Mouse (Mus musculus) bone marrow, adult 2 months (tissue): Measurements from ENCODE around the gene Olfr398. TPM values are rescaled to one million over a fixed set of nuclear protein-coding genes. Genes with fewer than 3 reads are reported as not detected.

Experiments
- H3K27ac ChIP-seq: fragments of 200-500 bp; 2 replicates; pipeline ENCODE4 v1.5.1; 2012; ENCODE audit warnings: low read depth, mild to moderate bottlenecking, control low read depth, inconsistent platforms, low read length; ENCODE audit not compliant: control insufficient read depth, poor library complexity, insufficient read depth
- H3K4me1 ChIP-seq: fragments of 200-500 bp; 2 replicates; pipeline ENCODE4 v1.6.1; 2011; ENCODE audit warnings: low read length; ENCODE audit not compliant: control insufficient read depth, insufficient read depth
- H3K4me3 ChIP-seq: fragments of 200-500 bp; replicated peaks from 2 replicates; pipeline ENCODE3; 2011; ENCODE audit warnings: mild to moderate bottlenecking, low read depth, low read length, control low read depth; ENCODE audit not compliant: control insufficient read depth
- CTCF ChIP-seq: fragments of 200-500 bp; IDR thresholded peaks from 2 replicates; pipeline ENCODE4 v1.5.1; 2011; ENCODE audit warnings: low read length, control low read depth; ENCODE audit not compliant: control insufficient read depth, insufficient read depth
- POLR2A ChIP-seq: fragments of 200-500 bp; IDR thresholded peaks from 2 replicates; pipeline ENCODE4 v1.6.1; 2011; ENCODE audit warnings: low read depth, mild to moderate bottlenecking, control low read depth, low read length, borderline replicate concordance; ENCODE audit not compliant: control insufficient read depth
- WGBS: fragments of 180-500 bp; shearing (Covaris S2); methylation state at CpG from one replicate; pipeline ENCODE4 v1.1.7; 2018; 5-methylcytosine and 5-hydroxymethylcytosine counted together
- polyA plus RNA-seq: library from polyadenylated mRNA; stranded (reverse); fragments of >200 nt; gene quantifications from 2 replicates; pipeline ENCODE4 v1.2.4, GENCODE M21; 2011; ENCODE audit warnings: low replicate concordance; ENCODE audit not compliant: missing spikeins, insufficient read depth, insufficient read length

The Olfr398 gene
- polyA plus RNA-seq: not detected in 2 replicates

- no peak within 1 kb of the TSS for H3K4me3 ChIP-seq
- no peaks in the 10 kb centered on the region for H3K4me1 ChIP-seq
- TF ChIP-seq CTCF (no peak), POLR2A (no peak)
- H3K27ac ChIP-seq: no peak within 1 kb of the TSS
Observed at GRCm38 (mm10) chr11:73990307-73990706, at the start of gene Olfr398. Olfr398 (minus strand) TSS chr11:73990407.

DNA sequence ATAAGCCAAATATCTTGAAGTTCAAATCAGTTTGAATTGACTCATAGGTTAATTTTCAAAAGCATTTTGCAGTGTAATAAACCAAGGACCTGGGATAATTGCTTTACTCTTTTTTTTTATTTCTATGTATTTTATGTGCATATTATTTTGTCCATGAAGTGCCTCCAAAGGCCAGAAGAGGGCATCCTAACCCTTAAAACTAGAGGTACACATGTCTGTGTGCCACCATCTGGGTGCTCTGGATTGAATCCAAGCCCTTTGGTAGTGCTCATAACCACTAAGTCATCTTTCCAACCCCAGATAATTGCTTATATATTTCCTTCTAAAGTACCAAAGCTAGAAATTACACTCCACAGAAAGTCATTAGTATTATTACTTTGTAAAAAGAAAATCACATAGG is 2.9 kb upstream of the Olfr398 start:
- TF ChIP-seq POLR2A (no peak), CTCF (no peak)
- Histone ChIP-seq H3K4me1 (no peaks in the 10 kb centered on the region), H3K27ac (no peak overlapping the region), H3K4me3 (no peak overlapping the region)

GRCm38 (mm10) chr11:73960517-73960916 is 29.7 kb downstream of the Olfr398 start, which contains the start of gene Olfr397:
Olfr397 (plus strand) TSS chr11:73960817.
- no peaks in the 10 kb centered on the region for H3K4me1 ChIP-seq
- H3K27ac ChIP-seq: no peak within 1 kb of the TSS
- 73% methylated on average over 1 of the region's 1 CpGs for WGBS
- no peak within 1 kb of the TSS for H3K4me3 ChIP-seq
- TF ChIP-seq POLR2A (no peak), CTCF (no peak)

DNA sequence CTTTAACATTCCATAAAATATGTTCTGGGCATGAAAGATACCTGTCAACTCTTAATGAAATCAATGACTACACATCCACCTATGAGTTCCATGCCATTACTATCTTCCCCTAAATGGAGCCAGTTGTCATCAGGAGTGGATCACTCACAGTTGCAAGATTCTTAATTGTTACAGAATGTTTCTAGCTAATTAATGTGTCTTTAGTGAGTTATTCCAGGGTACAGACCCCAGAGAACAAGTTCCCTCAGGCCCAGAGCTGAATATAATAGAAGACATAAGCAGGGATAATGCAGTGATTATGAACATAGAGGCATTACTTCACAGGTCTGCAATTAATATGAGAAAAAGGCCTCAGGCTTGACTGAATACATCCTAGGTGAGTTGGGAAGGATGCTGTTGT is 53.8 kb downstream of the Olfr398 start, which contains the start of gene Olfr23:
Gene Olfr23 (plus strand): TSS at position 301 of the 400 bp plus-strand sequence.
- no peak for TF ChIP-seq POLR2A
- TF ChIP-seq CTCF: no peak
- no peaks in the 10 kb centered on the region for H3K4me1 ChIP-seq
- H3K4me3 ChIP-seq: no peak within 1 kb of the TSS
- no peak within 1 kb of the TSS for H3K27ac ChIP-seq

Other genes starting within 250 kb of the Olfr398 start
- gene Olfr389, start 209.7 kb downstream of the Olfr398 start, polyA plus RNA-seq: not detected in 2 replicates
- 0.52 and 0.72 TPM in 2 replicates for gene Olfr390, start 207.4 kb downstream of the Olfr398 start, polyA plus RNA-seq
- not detected in 2 replicates for gene Olfr391-ps, start 187.4 kb downstream of the Olfr398 start, polyA plus RNA-seq
- gene Olfr392, start 173.4 kb downstream of the Olfr398 start, polyA plus RNA-seq: not detected in 2 replicates
- not detected in 2 replicates for gene Olfr393, start 139.0 kb downstream of the Olfr398 start, polyA plus RNA-seq
- not detected in 2 replicates for gene Olfr394, start 99.6 kb downstream of the Olfr398 start, polyA plus RNA-seq
- gene Olfr395, start 81.1 kb downstream of the Olfr398 start, polyA plus RNA-seq: not detected in 2 replicates
- not detected in 2 replicates for gene Olfr23, start 53.7 kb downstream of the Olfr398 start, polyA plus RNA-seq
- gene Olfr397, start 29.6 kb downstream of the Olfr398 start, polyA plus RNA-seq: not detected in 2 replicates
- not detected in 2 replicates for gene Olfr139, start 66.1 kb upstream of the Olfr398 start, polyA plus RNA-seq
- gene Olfr399, start 66.2 kb upstream of the Olfr398 start, polyA plus RNA-seq: not detected in 2 replicates
- not detected in 2 replicates for gene Zfp616, start 79.5 kb upstream of the Olfr398 start, polyA plus RNA-seq
- gene Olfr401, start 123.3 kb upstream of the Olfr398 start, polyA plus RNA-seq: not detected in 2 replicates
- not detected in 2 replicates for gene Olfr402, start 163.1 kb upstream of the Olfr398 start, polyA plus RNA-seq
- not detected in 2 replicates for gene Olfr403, start 195.8 kb upstream of the Olfr398 start, polyA plus RNA-seq
- gene Olfr43, start 221.0 kb upstream of the Olfr398 start, polyA plus RNA-seq: not detected in 2 replicates